Mouse (Mus musculus): ENCODE measurements around the gene Trim65. TPM values are rescaled to one million over a fixed set of nuclear protein-coding genes. Genes with fewer than 3 reads are reported as not detected.
A peak's percentile ranks its signal among the peaks of the same experiment; 100 is the strongest.
"Not testable (repeated sequence)": the region's sequence is repeated elsewhere in the genome, so short reads cannot be mapped to it uniquely, and the experiment has no call there.

The Trim65 gene
- total RNA-seq, 4 experiments from 2014 or later: 9.6 to 13.7 (median 13.1) TPM

- DNase-seq: no peak
Measured at GRCm38 (mm10) chr11:116108464-116109137, 22.3 kb downstream of the Trim65 start.

DNA sequence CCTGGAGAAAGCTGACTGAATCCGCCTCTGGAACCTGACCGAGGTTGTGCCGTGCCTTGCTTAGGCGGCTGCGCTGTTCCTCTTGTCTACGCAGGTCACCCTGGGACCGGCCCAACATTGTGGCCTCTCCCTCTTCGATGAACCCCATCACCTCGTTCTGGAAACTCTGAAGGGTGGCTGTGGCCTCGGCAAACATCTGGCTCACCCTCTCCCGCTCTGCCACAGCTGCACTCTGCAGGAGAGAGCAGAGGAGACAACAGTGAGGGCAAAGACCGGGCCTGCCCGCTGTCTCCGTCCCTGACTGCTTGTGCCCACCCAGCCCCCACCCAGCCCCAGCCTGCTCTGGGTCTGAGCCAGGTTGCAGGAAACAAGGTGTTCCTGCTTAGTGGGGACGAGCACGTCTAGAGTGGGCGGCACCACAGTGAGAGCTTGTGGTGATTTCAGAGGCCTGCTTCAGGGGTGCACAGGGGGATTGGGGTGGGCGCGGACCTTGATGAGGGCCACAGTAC, 23.1 kb downstream of the Trim65 start:
- DNase-seq: no peak

GRCm38 (mm10) chr11:116106963-116107776, 23.8 kb downstream of the Trim65 start:
- no peak for DNase-seq

DNA sequence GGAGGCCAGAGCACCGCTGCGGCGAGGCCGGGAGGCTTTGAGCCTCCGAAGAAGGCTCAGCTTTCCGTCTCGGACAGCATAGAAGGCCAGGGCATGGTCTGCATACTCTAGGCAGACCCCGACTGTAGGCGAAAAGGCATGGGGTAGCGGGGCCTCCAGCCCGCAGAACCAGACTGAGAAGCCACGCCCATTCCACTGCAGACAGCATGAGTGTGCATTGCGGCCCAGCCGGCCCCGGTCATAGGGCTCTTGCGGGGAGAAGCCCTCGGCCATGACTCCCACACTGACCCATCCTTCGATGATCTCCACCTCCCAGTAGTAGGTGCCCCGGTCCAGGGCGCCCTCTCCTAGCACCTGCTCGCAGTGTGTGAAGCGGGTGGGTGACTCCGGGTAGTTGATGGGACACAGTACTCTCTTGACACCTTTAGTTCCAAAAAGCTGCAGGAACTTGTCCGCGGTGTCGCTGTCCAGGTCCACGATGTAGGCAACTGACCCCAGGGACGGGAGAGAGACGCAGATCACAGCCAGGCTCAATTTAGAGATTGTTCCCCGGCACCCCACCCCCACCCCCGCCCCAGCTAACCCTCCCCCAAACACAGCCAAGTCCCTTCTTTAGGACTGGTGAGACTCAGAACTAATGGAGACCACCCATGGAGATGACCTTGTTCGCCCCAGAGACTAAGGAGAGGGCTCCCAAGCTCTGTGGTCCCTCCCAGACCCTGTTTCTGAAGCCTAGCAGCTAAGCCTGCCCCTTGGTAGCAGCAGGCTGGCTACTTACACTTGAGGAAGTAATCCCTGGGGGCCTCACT, 24.6 kb downstream of the Trim65 start:
- no peak for DNase-seq

DNA sequence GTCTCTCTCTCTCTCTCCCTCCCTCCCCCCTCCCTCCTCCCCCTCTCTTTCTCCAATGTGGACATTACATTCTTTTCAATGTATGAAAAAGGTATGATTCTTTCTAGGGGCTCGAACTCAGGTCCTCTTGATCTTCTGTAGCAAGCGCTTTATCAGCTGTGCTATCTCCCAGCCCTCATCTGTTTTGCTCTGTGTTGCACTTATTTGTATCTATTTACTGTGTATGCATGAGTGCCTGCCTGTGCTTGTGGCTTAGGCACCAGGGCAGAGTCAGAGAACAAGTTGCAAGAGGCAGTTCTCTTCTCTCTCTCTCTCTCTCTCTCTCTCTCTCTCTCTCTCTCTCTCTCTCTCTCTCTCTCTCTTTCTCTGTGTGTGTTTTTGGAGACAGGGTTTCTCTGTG, 25.9 kb downstream of the Trim65 start:
- DNase-seq: no peak

GRCm38 (mm10) chr11:116104006-116104646, 26.8 kb downstream of the Trim65 start:
- DNase-seq: peak; percentile 76

DNA sequence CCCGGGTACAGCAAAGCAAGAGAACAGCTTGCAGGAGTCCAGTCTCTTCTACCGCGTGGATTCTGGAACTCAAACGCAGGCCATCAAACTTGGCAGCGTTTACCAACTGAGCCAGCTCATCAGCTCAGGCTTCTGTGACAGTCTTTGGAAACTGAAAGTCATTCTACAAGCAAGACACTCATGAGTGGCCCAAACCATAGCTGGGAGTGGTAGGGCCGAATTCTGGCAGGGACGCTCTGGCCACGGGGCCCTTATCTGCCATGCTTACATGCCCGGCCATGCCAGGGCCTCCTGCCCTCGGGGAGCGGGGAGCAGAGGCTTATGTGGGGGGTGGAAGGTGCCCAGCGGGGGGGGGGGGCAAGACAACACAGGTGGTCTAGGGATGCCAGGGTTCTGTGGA, 27.4 kb downstream of the Trim65 start:
- DNase-seq: no peak

GRCm38 (mm10) chr11:116102472-116102871, 28.5 kb downstream of the Trim65 start:
- no peak for DNase-seq

DNA sequence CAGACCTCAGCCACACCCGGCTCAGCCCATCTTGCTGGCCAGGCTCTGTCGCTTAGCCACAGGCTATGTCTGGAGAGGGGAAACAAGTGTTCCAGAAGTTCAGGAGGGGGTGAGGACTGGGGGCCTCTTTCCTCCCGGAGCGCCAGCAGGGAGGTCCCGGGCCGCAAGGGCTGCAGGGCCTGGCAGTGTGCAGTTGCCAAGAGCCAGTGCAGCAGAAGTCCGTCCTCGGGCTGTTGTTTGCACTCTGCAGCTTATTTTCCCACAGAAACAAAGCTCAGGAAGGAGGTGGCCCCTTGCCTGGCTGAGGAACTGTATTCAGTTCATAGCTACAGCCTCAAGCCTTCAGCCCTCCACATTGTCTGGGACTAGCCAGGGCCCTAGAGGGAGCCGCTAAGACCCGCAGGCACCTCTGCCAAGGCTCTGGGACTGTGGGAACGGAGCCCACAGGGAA, 29.0 kb downstream of the Trim65 start:
- no peak for DNase-seq

- no peak for DNase-seq
Measured at GRCm38 (mm10) chr11:116100839-116101238, 30.1 kb downstream of the Trim65 start.

GRCm38 (mm10) chr11:116100385-116100784, 30.5 kb downstream of the Trim65 start:
- DNase-seq: no peak

DNA sequence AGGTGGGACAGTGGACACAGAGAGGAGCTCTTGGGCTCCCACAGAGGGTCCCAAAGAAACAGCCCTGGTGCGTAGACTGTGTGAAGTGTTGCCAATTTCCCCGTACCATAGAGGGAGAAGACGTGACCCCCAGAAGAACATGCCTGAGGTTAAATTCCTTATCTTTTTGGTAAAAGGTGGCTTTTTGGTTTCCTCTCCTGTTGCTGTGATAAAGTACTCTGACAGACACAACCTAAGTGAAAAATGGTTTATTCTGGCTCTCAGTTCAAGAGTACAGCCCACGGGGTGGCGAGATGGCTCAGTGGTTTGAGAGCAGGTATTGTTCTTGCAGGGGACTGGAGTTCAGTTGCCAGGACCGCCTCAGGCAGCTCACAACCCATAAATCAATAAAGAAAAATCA, 31.5 kb downstream of the Trim65 start:
- DNase-seq: no peak

GRCm38 (mm10) chr11:116098711-116099460, 32.0 kb downstream of the Trim65 start:
- DNase-seq: no peak

GRCm38 (mm10) chr11:116096213-116097108, 34.5 kb downstream of the Trim65 start:
- DNase-seq: no peak

GRCm38 (mm10) chr11:116095573-116095972, 35.4 kb downstream of the Trim65 start:
- DNase-seq: no peak

DNA sequence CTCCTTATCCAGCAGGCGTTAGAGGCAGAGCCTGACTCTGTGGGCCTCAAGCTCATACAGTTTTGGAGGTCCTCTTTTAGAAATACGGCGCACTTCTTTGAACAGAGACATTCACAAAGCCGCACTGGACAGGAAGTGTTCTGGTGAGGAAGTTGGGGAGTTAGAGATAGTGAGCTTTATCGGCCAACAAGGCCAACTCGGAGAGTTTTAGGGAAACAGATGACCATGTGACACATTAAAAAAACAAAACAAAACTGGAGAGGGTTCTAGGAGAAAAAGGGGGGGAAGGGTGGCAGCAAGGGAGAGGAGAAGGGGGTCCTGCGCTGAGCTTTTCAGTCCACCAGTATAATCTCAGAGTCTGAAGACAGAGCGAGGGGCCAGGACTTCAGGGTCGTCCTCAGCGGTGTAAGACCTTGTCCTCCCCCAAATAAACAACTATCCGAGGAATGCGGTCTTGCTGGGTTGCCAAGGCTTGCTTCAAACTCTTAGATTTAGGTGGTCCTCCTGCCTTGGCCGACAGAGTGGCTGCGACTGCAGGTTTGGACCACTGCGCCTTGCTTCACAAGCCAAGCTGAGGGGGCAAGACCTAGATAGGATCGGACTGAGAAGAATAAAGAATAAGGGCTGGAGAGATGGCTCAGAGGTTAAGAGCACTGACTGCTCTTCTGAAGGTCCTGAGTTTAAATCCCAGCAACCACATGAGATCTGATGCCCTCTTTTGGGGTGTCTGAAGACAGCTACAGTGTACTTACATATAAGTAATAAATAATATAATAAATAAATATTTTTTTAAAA, 37.0 kb downstream of the Trim65 start:
- DNase-seq: no peak

GRCm38 (mm10) chr11:116092959-116093358, 38.0 kb downstream of the Trim65 start:
- not testable (repeated sequence) for DNase-seq

DNA sequence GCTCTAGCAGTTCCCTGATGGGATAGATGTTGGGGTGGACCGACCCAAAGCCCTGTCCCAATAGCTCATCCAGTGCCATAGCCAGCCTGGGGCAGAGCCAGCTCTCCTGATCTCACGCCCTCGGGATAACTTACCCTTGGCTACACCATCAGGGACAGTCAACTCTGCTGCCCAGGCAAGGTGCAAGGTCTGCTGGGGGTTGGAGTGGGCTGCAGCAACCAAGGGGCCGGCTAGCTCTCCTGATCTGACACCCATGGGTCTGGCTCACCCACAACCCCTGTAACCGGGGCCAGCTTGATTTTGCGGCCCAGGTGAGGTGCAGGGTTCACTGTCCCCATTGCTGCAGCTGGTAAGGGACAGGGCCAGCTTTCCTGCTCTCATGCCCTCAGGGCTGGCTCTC, 39.3 kb downstream of the Trim65 start:
- no peak for DNase-seq

- DNase-seq: no peak
Measured at GRCm38 (mm10) chr11:116089545-116089944, 41.4 kb downstream of the Trim65 start.

Measured in adrenal gland, adult 8-10 months (tissue).